ENCODE assay signal across 23 mouse cellular contexts in the genomic region with DNA sequence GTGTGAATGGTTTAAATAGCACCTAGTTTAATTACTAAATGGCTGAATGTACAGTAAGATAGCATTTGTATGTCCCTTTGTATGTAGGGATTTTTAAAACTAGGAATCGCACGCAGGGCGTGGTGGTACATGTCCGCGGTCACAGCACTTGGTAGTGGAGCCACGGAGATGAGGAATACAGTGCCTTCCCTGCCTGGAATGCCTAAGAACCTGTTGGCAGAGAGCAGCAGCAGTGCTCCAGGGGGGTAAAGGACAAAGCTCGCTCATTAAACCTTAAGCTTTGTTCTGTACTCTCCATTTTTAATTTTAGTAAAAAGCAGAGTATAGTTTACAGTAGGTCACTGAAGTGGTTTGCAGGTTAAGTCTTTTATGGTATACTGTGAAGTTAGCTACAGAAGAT. TPM values are rescaled to one million over a fixed set of nuclear protein-coding genes. Genes with fewer than 3 reads are reported as not detected.
A peak's percentile ranks its signal among the peaks of the same experiment; 100 is the strongest.
DNase-seq lines count a peak whose midpoint lies in the region; ATAC-seq and TF ChIP-seq lines count a peak whose summit lies in the region.
"Had no signal": no experiment of that assay in that cellular context is flagged by ENCODE, and none has a peak within 500 bp of the region (broad histone marks: within the 10 kb centered on the region; RNA-seq: fewer than 3 reads in every experiment).

No protein-coding gene starts in this region.

- no peak overlapping the region for H3K27ac ChIP-seq in hindbrain, embryonic 14.5 days
- no peak overlapping the region for H3K27ac ChIP-seq in hindbrain, embryonic 12.5 days
- H3K27ac ChIP-seq in midbrain, embryonic 11.5 days (ENCODE audit: low read depth, low read length) = no peak overlapping the region
- no peak overlapping the region for H3K27ac ChIP-seq in midbrain, postnatal 0 days (ENCODE audit: low read depth, low read length)
- H3K27ac ChIP-seq: embryonic facial prominence, embryonic 12.5 days; forebrain, embryonic 15.5 days; heart, adult 2 months; heart, embryonic 15.5 days had no signal

- no peaks in the 10 kb centered on the region for H3K9me3 ChIP-seq in hindbrain, embryonic 14.5 days (ENCODE audit: control insufficient read depth, low read length)
- no peaks in the 10 kb centered on the region for H3K9me3 ChIP-seq in hindbrain, embryonic 12.5 days (replicated peaks)
- H3K9me3 ChIP-seq in midbrain, embryonic 11.5 days (ENCODE audit: control insufficient read depth, low read length) = no peaks in the 10 kb centered on the region
- no peaks in the 10 kb centered on the region for H3K9me3 ChIP-seq in midbrain, postnatal 0 days (ENCODE audit: low read length)
- H3K9me3 ChIP-seq: embryonic facial prominence, embryonic 12.5 days; forebrain, embryonic 15.5 days; heart, embryonic 15.5 days had no signal

- no peak for TF ChIP-seq CTCF in midbrain, postnatal 0 days (IDR thresholded peaks at IDR 0.05)

- no peak overlapping the region for H3K9ac ChIP-seq in hindbrain, embryonic 14.5 days
- no peak overlapping the region for H3K9ac ChIP-seq in hindbrain, embryonic 12.5 days
- H3K9ac ChIP-seq in midbrain, embryonic 11.5 days (ENCODE audit: low read length) = no peak overlapping the region
- H3K9ac ChIP-seq in midbrain, postnatal 0 days (replicated peaks; ENCODE audit: low read length, poor library complexity, severe bottlenecking) = no peak overlapping the region
- H3K9ac ChIP-seq: embryonic facial prominence, embryonic 12.5 days; forebrain, embryonic 15.5 days; heart, embryonic 15.5 days had no signal

- no peak overlapping the region for H3K4me3 ChIP-seq in hindbrain, embryonic 14.5 days (replicated peaks; ENCODE audit: low read length)
- H3K4me3 ChIP-seq in hindbrain, embryonic 12.5 days = no peak overlapping the region
- no peak overlapping the region for H3K4me3 ChIP-seq in midbrain, embryonic 11.5 days (ENCODE audit: low read depth, low read length)
- no peak overlapping the region for H3K4me3 ChIP-seq in midbrain, postnatal 0 days (ENCODE audit: low read depth, low read length)
- H3K4me3 ChIP-seq: embryonic facial prominence, embryonic 12.5 days; forebrain, embryonic 15.5 days; heart, adult 2 months; heart, embryonic 15.5 days had no signal

- peaks cover 48% of the 10 kb centered on the region for H3K36me3 ChIP-seq in hindbrain, embryonic 14.5 days (replicated peaks; ENCODE audit: control insufficient read depth, insufficient read depth)
- peaks cover 44% of the 10 kb centered on the region for H3K36me3 ChIP-seq in hindbrain, embryonic 12.5 days
- H3K36me3 ChIP-seq in midbrain, embryonic 11.5 days (ENCODE audit: control insufficient read depth, insufficient read depth, low read length) = no peaks in the 10 kb centered on the region; the same call in 1 of the 2 replicates
- H3K36me3 ChIP-seq in midbrain, postnatal 0 days (ENCODE audit: insufficient read depth, low read length) = 0 out of 2 replicates have a peak, but pooled peaks cover 4% of the 10 kb centered on the region

- H3K27me3 ChIP-seq in hindbrain, embryonic 14.5 days (ENCODE audit: control insufficient read depth, insufficient read depth, low read length) = no peaks in the 10 kb centered on the region
- no peaks in the 10 kb centered on the region for H3K27me3 ChIP-seq in hindbrain, embryonic 12.5 days
- H3K27me3 ChIP-seq in midbrain, embryonic 11.5 days (ENCODE audit: control insufficient read depth, insufficient read depth, low read length) = no peaks in the 10 kb centered on the region
- no peaks in the 10 kb centered on the region for H3K27me3 ChIP-seq in midbrain, postnatal 0 days (ENCODE audit: insufficient read depth, low read length)
- H3K27me3 ChIP-seq: CH12.LX; embryonic facial prominence, embryonic 12.5 days; forebrain, embryonic 15.5 days; heart, embryonic 15.5 days; Patski had no signal

- H3K4me2 ChIP-seq in hindbrain, embryonic 14.5 days (replicated peaks) = 0 out of 2 replicates have a peak overlapping the region, but pooled peaks have one; percentile 89
- H3K4me2 ChIP-seq in hindbrain, embryonic 12.5 days (replicated peaks) = no peak overlapping the region
- H3K4me2 ChIP-seq in midbrain, embryonic 11.5 days = no peak overlapping the region
- no peak overlapping the region for H3K4me2 ChIP-seq in midbrain, postnatal 0 days (ENCODE audit: low read depth, low read length, poor library complexity, severe bottlenecking)
- H3K4me2 ChIP-seq: embryonic facial prominence, embryonic 12.5 days; forebrain, embryonic 15.5 days; heart, embryonic 11.5 days; heart, embryonic 15.5 days had no signal

- peaks cover 36% of the 10 kb centered on the region for H3K4me1 ChIP-seq in hindbrain, embryonic 14.5 days (replicated peaks; ENCODE audit: control insufficient read depth, insufficient read depth, low read length)
- H3K4me1 ChIP-seq in hindbrain, embryonic 12.5 days = peaks cover 27% of the 10 kb centered on the region
- peaks cover 12% of the 10 kb centered on the region for H3K4me1 ChIP-seq in midbrain, embryonic 11.5 days (ENCODE audit: control insufficient read depth, insufficient read depth, low read length)
- peaks cover 13% of the 10 kb centered on the region for H3K4me1 ChIP-seq in midbrain, postnatal 0 days (ENCODE audit: insufficient read depth, low read length)

- DNase-seq in hindbrain, embryonic 14.5 days (ENCODE audit: low spot score) = no peak
- peak; percentile 41 to 51 for DNase-seq in kidney, adult 8-10 months
- no peak for DNase-seq in kidney, adult 11 months
- DNase-seq in midbrain, embryonic 11.5 days (ENCODE audit: low spot score, missing footprints) = peak; percentile 41
- DNase-seq in midbrain, postnatal 0 days (ENCODE audit: low spot score) = no peak
- no peak for DNase-seq in layer of hippocampus, postnatal 14 days (ENCODE audit: low spot score in 2 of 2)
- DNase-seq: adrenal gland, postnatal 14 days; cerebellum, adult 11-12 months; cerebellum, adult 9-10 months; cerebellum, postnatal 25 days; gastrocnemius, postnatal 10 days; heart, adult 2 months; heart, postnatal 14 days had no signal

- ATAC-seq in hindbrain, embryonic 14.5 days (ENCODE audit: low FRiP score) = no peak
- no peak for ATAC-seq in hindbrain, embryonic 12.5 days (ENCODE audit: low FRiP score)
- ATAC-seq in midbrain, embryonic 11.5 days (ENCODE audit: low FRiP score) = no peak
- no peak for ATAC-seq in midbrain, postnatal 0 days (ENCODE audit: low FRiP score)
- ATAC-seq: forebrain, embryonic 15.5 days; Patski had no signal

- WGBS in hindbrain, embryonic 14.5 days = 95% methylated on average over 7 of the region's 7 CpGs
- 94% methylated on average over 7 of the region's 7 CpGs for WGBS in hindbrain, embryonic 12.5 days
- WGBS in midbrain, embryonic 11.5 days = 97% methylated on average over 7 of the region's 7 CpGs
- 91% methylated on average over 7 of the region's 7 CpGs for WGBS in midbrain, postnatal 0 days

RNA-seq across cellular contexts. Expression of gene Slc5a3, which starts 3.5 kb away (rescaled TPM):
- polyA plus RNA-seq in hindbrain, embryonic 14.5 days (2014; fragmentation: Nextera tagmentation; extraction: Ambion mirVana) = 30.9 and 31.1 TPM in 2 replicates
- polyA plus RNA-seq in hindbrain, embryonic 12.5 days (2016; fragmentation: Nextera tagmentation; extraction: Ambion mirVana) = 20.3 and 20.6 TPM in 2 replicates
- polyA plus RNA-seq in midbrain, embryonic 11.5 days (2014; fragmentation: Nextera tagmentation; extraction: Ambion mirVana) = 11.5 and 13.7 TPM in 2 replicates
- 40.0 and 50.1 TPM in 2 replicates for total RNA-seq in midbrain, postnatal 0 days (2014; rRNA removed)
- 10.3 and 12.0 TPM in 2 replicates for polyA plus RNA-seq in midbrain, postnatal 0 days (2015; fragmentation: Nextera tagmentation; extraction: Ambion mirVana)
- total RNA-seq in layer of hippocampus, postnatal 14 days (2021) = 10 to 100 TPM; 15.1 to 17.6 TPM

RNA-seq across cellular contexts. Expression of gene Gm49711, which starts 3.5 kb away (rescaled TPM):
- 0.54 and 0.64 TPM in 2 replicates for polyA plus RNA-seq in hindbrain, embryonic 14.5 days (2014; fragmentation: Nextera tagmentation; extraction: Ambion mirVana)
- 0.26 and 0.65 TPM in 2 replicates for polyA plus RNA-seq in hindbrain, embryonic 12.5 days (2016; fragmentation: Nextera tagmentation; extraction: Ambion mirVana)
- 0.19 TPM in 1 of 2 replicates, not detected in the other for polyA plus RNA-seq in midbrain, embryonic 11.5 days (2014; fragmentation: Nextera tagmentation; extraction: Ambion mirVana)
- total RNA-seq in midbrain, postnatal 0 days (2014; rRNA removed) = not detected in 2 replicates
- polyA plus RNA-seq in midbrain, postnatal 0 days (2015; fragmentation: Nextera tagmentation; extraction: Ambion mirVana) = 0.82 and 0.99 TPM in 2 replicates
- not detected for total RNA-seq in layer of hippocampus, postnatal 14 days (2021)
- total RNA-seq: adrenal gland, adult 18-20 months; adrenal gland, postnatal 14 days; CH12.LX; gastrocnemius, postnatal 10 days; heart, adult 2 months; heart, postnatal 14 days; hematopoietic stem cell, adult 5-6 weeks had no signal
- polyA plus RNA-seq: activated CD4-positive, CD25-positive, alpha-beta regulatory T cell, adult 4 months; heart, adult 2 months; heart, embryonic 15.5 days had no signal

RNA-seq across cellular contexts. Expression of gene Mrps6, which starts 3.5 kb away (rescaled TPM):
- 208 and 222 TPM in 2 replicates for polyA plus RNA-seq in hindbrain, embryonic 14.5 days (2014; fragmentation: Nextera tagmentation; extraction: Ambion mirVana)
- polyA plus RNA-seq in hindbrain, embryonic 12.5 days (2016; fragmentation: Nextera tagmentation; extraction: Ambion mirVana) = 139 and 142 TPM in 2 replicates
- 118 and 122 TPM in 2 replicates for polyA plus RNA-seq in midbrain, embryonic 11.5 days (2014; fragmentation: Nextera tagmentation; extraction: Ambion mirVana)
- total RNA-seq in midbrain, postnatal 0 days (2014; rRNA removed) = 28.2 and 38.7 TPM in 2 replicates
- polyA plus RNA-seq in midbrain, postnatal 0 days (2015; fragmentation: Nextera tagmentation; extraction: Ambion mirVana) = 148 and 152 TPM in 2 replicates
- total RNA-seq in layer of hippocampus, postnatal 14 days (2021) = 10 to 100 TPM; 46.2 to 62.5 TPM

Comparison
In these comparisons a context has a peak if more than half of its experiments do, and no peak if none do; other contexts are left out.
1. DNase-seq: peak in kidney, adult 8-10 months (2 of 2) and midbrain, embryonic 11.5 days (single experiment); none in hindbrain, embryonic 14.5 days (single experiment), kidney, adult 11 months (single experiment), midbrain, postnatal 0 days (single experiment) and layer of hippocampus, postnatal 14 days (0 of 2).